Mouse (Mus musculus): ENCODE data around the gene Grin2a.
"Not testable (repeated sequence)": the region's sequence is repeated elsewhere in the genome, so short reads cannot be mapped to it uniquely, and the experiment has no call there.

Grin2a gene

DNA sequence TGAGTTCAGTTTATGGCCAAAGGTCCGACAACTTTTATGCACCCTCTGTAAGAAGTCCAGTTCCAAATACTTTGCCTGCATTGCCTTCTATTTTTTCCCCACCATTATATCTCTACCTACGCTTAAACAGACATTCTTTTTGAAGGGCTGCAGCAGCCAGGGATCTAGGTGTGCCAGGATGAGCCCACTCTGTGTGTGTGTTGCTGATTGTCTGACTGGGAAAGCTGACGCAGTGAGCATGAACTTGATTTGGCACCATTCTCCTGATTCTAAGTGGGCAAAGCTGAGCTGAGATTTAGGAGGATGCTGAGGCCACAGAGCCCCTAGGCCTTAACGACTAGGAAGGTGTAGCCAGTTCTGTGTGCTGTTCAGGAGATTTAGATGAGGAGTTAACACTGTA lies 378.6 kb downstream of the Grin2a start:
- DNase-seq, result peak; percentile 44

DNA sequence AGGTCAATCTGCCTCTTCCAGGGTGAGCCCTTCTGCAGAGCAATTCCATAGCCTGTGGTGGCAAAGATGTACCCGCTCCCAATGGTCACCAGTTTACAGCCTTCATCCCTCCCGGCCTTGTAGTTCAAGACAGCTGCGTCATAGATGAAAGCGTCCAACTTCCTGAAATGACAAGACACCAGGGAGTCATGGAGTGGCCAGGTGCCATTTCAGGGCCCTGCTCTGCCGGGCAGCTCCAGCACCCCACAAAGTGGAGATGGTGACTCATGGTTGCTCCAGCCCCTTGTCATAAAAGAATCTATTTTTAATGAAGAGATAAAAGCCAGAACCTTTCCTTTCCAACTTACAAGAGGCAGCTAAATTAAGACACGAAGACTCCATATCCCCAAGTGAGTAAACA lies 382.8 kb downstream of the Grin2a start:
- not testable (repeated sequence) for DNase-seq

DNA sequence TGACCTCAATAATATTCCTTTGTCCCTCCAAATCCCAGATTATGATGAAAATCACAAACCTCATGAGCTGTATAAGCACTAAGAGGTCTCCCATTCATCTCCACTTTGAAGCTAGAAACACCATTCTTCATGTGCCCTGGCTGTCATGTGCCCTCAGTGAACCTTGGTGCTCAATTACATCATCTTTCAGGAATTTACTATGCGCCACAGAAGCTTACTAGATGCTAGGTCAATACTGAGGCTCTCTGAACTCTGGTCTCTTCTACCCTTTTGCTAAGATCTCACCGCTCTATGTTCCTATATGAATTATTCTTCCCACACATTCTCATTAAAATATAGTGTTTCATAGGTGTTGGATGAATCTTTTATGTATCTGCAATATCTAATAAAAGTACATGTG lies 387.9 kb downstream of the Grin2a start:
- DNase-seq, result no peak

DNA sequence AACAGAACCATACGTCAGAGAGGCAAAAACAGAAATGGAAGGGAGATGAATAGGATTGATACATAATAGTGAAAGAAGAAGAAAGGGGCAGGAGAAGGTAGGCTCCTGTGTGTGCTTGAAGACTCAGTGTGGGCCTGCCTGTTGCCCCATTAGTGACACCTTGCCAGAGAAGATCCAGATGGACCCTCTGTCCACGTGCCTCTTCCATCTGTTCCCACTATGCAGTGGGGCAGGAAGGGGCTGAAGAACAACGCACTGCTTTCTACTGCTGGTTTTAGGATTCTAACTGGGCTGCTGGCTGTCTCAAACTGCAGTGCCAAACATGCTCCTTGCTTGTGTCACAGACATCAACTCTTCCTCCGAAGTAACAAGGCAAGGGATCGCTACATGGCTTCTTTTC lies 391.4 kb downstream of the Grin2a start:
- DNase-seq, result no peak

DNA sequence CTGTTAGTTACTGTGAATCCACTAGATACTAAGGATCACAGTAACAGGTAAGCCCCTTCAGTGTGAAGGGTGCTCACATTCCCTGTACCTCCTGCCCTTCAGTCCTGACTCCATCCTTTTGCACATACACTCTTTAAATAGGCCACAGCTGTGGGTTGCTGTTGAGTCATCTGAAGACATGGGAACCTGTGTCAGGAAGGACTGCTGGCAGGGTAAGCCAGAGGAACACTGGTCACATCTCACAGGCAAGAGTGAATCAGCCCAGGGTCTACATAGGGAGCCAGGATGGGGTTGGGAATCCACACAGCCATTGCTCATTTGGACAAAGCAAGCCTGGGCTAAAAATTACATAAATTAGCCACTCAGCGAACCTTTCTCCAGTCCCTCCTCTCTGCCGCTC lies 392.8 kb downstream of the Grin2a start:
- DNase-seq, result no peak

DNA sequence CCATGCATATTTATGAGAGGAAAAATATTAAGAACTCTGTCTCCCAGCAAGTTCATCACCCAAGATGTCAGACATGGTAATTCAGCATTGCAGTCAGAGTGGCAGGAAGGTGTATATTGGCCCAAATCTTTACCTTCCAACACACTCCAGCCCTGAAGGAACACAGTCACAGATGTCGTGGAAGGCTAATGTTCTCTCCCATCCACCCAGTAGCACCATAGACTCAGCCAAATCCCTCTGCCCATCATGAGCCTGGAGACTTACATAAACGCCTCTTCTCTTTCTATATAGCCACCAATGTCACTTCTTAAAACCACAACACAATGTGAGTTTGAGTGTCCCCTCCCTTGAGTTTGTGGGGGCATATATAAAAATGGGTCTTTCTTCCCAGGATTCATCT lies 406.2 kb downstream of the Grin2a start:
- no peak for DNase-seq

DNA sequence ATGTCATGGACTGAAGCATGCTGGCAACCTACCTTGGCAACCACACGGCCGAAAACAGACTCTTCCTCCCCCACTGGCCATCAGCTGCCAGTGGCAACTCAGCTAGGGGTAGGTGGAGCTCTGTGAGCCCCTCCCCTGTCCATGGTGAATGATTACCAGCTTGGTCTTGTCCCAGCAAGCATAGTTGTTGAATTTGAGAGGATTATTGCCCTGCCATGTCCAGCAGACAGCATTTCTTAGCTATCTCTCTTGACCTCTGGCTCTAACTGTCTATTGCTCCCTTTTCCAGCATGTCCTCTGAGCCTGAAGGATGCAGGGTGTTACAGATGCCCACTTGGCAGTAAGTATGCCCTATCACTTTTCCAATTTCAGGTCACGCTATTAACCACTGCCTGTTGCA lies 406.9 kb downstream of the Grin2a start:
- DNase-seq, result no peak

DNA sequence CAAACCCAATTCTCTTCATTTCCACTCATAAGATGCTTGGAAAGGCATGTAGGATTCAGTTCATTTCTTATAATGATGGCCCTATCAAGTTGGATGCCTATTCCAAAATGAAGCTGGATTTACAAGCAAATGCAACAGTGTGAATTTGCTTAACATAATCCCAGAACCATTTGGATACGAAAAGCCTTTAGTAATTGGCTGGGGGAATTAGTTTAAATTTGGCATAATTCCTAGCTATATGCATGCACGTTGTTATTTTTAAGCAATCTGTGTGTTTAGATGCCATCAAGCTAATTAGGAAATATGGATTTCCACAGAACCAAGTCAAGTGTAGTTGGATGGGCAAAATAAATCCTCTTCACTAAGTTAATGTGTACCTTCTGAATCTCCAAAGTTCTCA lies 411.4 kb downstream of the Grin2a start:
- no peak for DNase-seq

DNA sequence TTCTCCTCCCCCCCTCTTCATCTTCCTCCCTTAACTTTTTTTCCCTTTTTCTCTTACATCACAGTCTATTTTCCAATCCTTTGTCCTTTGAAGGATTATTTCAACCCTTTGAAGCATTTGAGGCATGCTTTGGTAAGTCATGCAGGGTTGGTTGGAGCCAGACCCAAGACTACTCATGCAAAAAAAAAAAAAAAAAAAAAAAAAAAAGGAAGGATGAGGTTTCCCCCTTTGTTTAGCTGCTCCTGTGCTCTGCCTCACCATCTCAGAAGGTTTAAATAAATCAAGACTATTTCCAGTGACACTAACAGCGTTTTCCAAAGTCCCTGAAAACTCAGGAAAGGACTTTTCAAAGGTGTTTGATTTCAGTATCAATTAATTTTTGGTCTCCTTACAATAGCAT lies 423.6 kb downstream of the Grin2a start:
- DNase-seq, result no peak

DNA sequence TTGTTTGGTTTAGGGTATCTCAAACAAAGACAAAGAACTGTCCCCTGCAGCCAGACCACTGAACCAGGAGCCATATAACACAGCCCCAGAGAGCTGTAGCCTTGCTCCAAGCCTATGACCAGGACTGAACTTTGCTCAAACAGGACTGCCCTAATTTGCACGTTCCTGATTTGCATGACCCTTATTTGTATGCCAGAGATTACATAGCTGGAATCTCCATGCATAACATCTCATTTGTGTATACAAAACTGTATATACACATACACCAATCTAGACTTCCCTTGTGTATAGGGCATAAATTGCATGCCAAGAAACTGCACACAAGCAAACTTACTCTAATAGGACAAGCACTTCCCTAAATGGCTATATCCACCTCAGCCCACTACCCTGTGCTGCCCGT lies 428.1 kb downstream of the Grin2a start:
- DNase-seq, result no peak

DNA sequence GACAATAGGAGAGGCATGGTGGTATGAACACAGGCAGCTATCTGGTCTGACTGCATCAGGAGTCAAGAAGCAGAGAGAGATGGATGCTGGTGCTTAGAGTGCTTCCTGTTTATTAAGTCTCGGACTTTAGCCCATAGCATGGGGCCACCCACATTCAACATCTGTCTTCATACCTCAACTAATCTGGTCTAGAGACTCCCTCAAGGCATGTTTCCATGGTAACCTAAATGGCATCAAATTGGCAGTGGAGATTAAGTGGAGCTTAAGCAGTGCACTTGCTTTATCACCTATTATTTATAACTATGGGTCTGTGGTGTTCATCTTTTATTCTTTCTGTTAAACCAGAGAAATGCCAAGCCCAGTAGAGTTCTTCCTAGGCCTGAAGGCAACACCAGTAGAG lies 433.5 kb downstream of the Grin2a start:
- no peak for DNase-seq

DNA sequence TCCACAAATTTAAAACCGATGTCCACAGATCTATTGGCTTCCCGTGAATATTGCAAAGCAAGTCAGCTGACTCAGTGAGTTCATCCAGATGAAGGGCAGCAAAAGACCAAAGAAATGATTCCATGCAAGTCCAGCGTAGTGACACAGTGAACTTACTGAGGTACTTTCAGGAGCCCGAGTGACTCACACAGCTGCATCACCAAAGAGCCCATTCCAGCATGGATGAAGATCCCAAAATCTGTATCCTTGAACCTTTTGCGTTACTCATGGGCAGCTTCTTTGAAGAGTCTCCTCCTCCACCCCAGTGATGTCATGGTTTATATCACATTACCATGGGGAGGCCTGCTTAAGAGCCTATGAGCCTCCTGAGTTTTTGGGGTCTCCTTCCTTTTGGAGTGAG lies 460.2 kb downstream of the Grin2a start:
- DNase-seq, result no peak

DNA sequence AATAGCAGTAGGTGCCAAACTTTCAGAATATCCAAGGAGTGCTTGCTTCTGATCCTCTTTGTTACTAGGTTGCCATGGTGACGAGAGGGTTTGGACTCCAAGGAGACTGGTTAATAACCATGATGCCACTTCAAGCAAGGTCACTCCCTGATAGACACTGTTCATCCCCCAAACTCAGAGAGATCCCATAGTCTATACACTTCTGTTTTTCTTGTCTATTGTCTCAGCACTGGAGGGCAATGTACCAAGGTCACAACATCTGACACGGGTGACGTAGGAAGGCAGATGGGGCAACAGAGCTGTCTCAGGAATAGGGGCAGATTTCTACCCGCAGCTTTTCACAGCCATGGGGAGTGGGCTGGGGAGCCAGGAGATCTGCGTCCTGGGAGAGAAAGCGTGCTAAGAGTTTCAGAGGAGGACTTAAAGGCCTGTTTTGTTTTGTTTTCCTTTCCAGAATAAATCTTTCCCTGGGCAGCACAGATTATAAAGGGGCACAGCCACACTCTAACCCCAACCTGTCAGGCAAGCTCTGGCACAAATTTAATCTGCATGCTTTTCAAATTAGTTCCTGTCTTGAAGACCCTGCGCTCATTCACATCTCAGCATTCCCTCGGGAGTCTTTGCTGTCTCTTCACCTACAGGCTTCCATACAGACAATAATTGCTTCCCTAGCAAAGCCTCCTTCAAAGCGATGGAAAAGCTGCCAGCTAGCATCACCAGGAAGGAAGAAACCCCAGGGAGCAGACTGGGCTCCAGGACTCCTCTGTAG lies 461.6 kb downstream of the Grin2a start:
- peak; percentile 17 for DNase-seq

DNA sequence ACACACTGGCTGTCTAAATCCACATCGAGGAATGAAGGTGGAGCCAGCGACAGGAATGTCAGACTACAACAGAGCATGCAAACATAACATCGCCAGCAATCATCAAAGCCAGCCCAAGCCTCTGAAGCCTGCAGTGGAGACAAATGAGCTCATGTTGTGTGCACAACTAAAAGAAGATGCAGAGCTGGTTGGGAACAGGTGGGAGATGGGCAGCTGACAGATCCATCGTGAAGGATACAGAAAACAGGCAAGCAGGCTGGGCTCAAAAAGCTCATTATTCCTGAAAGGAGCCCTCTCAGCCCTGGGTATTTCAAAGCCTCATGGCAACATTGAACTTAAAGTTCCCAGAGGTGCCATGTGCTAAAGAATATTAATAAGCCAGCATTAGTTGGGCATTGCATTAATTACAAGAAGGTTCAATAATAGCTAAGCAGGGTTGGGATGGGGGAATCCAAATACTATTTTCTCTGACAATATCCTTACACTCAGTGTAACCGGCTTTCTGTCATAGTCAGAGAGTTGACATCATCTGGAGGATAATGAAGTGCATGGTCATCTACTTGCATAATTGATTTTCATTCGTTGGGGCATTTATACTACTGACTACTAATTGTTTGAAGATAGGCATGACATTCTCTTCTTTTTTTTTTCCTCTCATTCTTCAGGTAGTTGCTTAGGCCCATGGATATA lies 462.4 kb downstream of the Grin2a start:
- DNase-seq, result no peak

DNA sequence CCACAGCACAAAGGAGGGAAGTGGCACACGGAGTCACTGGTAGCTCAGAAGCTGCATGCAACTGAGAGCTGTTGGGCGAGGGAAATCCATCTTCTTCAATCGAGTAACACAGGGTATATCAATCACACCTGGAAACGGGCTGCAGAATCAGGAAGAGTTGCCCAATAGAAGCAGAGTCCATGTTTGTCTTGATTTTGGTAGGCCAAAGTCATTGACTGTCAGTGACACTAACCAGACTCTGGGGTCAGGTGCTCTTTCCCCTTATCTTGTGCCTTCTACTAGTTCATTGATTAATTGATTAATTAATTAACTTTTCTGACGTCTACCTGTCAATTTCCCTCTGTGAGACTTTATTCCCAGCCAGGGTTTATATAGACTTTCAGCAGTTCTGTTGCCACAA lies 468.1 kb downstream of the Grin2a start:
- DNase-seq, result no peak

DNA sequence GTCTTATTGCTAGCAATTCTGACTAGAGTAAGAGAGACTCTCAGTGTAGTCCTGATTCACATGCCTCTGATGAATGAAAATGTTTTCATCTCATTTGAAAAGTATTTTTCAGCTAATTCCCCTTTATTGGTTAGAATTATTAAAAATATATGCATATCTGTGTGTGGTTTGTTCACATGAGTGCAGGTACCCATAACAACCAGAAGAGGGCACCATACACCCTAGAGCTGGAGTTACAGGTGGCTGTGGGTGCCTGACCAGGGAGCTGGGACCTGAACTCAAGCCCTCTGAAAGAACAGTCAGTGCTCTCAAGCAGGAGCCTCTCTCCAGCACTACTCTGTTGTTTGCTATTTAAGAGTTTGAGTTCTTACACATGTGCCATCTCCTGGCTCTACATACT lies 472.0 kb downstream of the Grin2a start:
- no peak for DNase-seq
